Mouse (Mus musculus): Measurements from ENCODE around the gene 2310034C09Rik.

- no peak for TF ChIP-seq CTCF (IDR thresholded peaks at IDR 0.05; ENCODE audit: control insufficient read depth, insufficient read depth, low read length)
- no peak for TF ChIP-seq POLR2A (IDR thresholded peaks at IDR 0.05; ENCODE audit: borderline replicate concordance, control insufficient read depth, low read depth, low read length)
Observed at GRCm38 (mm10) chr16:88728812-88729275, 29.8 kb upstream of the 2310034C09Rik start, which contains the start of gene Krtap13-1.

Measured in bone marrow, adult 2 months (tissue).